16 mouse cellular contexts compared by ENCODE assay signal in the genomic region with DNA sequence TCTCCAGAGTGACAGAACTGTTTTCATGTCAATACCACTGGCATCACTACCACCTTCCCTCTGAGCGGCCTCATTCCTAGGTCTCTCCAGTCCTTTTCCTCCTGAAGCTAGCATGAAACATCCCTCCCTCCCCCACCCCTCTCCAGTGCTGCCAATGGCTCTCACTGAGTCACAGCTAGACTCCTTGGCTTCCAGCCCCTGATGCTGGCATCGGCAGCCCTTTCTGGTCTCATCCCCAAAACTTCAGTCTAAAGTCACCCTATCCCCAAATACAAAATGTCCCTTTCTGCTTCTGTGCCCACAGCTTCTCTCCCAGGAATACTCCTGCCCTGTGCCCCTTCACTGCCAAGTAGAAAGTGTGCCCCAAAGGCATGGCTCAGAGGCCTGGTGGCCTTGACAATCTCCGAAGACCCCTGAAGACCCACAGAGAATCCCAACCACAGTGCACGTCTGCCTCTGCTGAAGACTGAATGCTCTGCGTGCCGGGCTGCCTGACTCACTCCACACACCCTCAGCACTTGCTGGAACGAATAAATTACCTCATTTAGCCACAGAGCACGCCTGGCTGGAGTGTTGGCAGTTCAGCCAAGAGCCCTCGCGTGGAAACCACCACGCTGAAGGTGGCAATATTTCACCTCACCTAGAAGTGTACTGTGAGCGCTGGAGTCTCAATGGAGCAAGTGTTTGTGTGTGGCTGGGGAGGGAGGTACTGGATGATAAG. TPM values are rescaled to one million over a fixed set of nuclear protein-coding genes. Genes with fewer than 3 reads are reported as not detected.
DNase-seq lines count a peak whose midpoint lies in the region; ATAC-seq lines count a peak whose summit lies in the region.
"Had no signal": no experiment of that assay in that cellular context is flagged by ENCODE, and none has a peak within 500 bp of the region (broad histone marks: within the 10 kb centered on the region; RNA-seq: fewer than 3 reads in every experiment).

No protein-coding gene starts in this region.

- H3K4me3 ChIP-seq in forebrain, embryonic 12.5 days (replicated peaks) = no peak overlapping the region
- no peak overlapping the region for H3K4me3 ChIP-seq in forebrain, embryonic 11.5 days (ENCODE audit: low read depth, low read length)
- H3K4me3 ChIP-seq in neural tube, embryonic 12.5 days = no peak overlapping the region
- H3K4me3 ChIP-seq in forebrain, embryonic 15.5 days = no peak overlapping the region
- H3K4me3 ChIP-seq in neural tube, embryonic 15.5 days (replicated peaks) = no peak overlapping the region
- H3K4me3 ChIP-seq: erythroblast, embryonic 14.5 days; heart, adult 2 months; liver, embryonic 15.5 days; midbrain, embryonic 12.5 days had no signal

- no peak for ATAC-seq in forebrain, embryonic 12.5 days (ENCODE audit: low FRiP score)
- ATAC-seq in forebrain, embryonic 11.5 days (replicated peaks; ENCODE audit: low FRiP score) = no peak
- no peak for ATAC-seq in neural tube, embryonic 12.5 days (ENCODE audit: low FRiP score, low read depth)
- no peak for ATAC-seq in forebrain, embryonic 15.5 days (replicated peaks)
- ATAC-seq in neural tube, embryonic 15.5 days (ENCODE audit: low FRiP score) = no peak
- ATAC-seq in activated CD4-positive, CD25-positive, alpha-beta regulatory T cell, adult 4 months = no peak
- ATAC-seq: CD4-positive, CD25-positive, alpha-beta regulatory T cell, adult 4 months; inflammation-experienced regulatory T-cells, adult 6 months had no signal

- DNase-seq in forebrain, embryonic 11.5 days (ENCODE audit: low spot score) = no peak
- DNase-seq in neural tube, embryonic 10.5 days (ENCODE audit: extremely low spot score, low spot score) = no peak
- DNase-seq in layer of hippocampus, postnatal 36 days = no peak
- DNase-seq: cerebellum, adult 2 months; heart, adult 2 months; retina, postnatal 1 day had no signal

- H3K27me3 ChIP-seq in forebrain, embryonic 12.5 days = no peaks in the 10 kb centered on the region
- no peaks in the 10 kb centered on the region for H3K27me3 ChIP-seq in forebrain, embryonic 11.5 days (ENCODE audit: control insufficient read depth, insufficient read depth, low read length)
- peaks cover 29% of the 10 kb centered on the region for H3K27me3 ChIP-seq in neural tube, embryonic 12.5 days (replicated peaks)
- no peaks in the 10 kb centered on the region for H3K27me3 ChIP-seq in forebrain, embryonic 15.5 days
- H3K27me3 ChIP-seq in neural tube, embryonic 15.5 days (replicated peaks) = 0 out of 2 replicates have a peak, but pooled peaks cover 4% of the 10 kb centered on the region
- H3K27me3 ChIP-seq: liver, embryonic 15.5 days had no signal

- 50% methylated on average over 12 of the region's 12 CpGs for WGBS in forebrain, embryonic 12.5 days
- WGBS in forebrain, embryonic 11.5 days = 67% methylated on average over 12 of the region's 12 CpGs
- WGBS in neural tube, embryonic 12.5 days = 52% methylated on average over 12 of the region's 12 CpGs
- WGBS in forebrain, embryonic 15.5 days = 30% methylated on average over 12 of the region's 12 CpGs
- 29% methylated on average over 12 of the region's 12 CpGs for WGBS in neural tube, embryonic 15.5 days

- H3K9me3 ChIP-seq in forebrain, embryonic 12.5 days = no peaks in the 10 kb centered on the region
- no peaks in the 10 kb centered on the region for H3K9me3 ChIP-seq in forebrain, embryonic 11.5 days (ENCODE audit: control insufficient read depth, low read length)
- no peaks in the 10 kb centered on the region for H3K9me3 ChIP-seq in neural tube, embryonic 12.5 days
- no peaks in the 10 kb centered on the region for H3K9me3 ChIP-seq in forebrain, embryonic 15.5 days
- no peaks in the 10 kb centered on the region for H3K9me3 ChIP-seq in neural tube, embryonic 15.5 days (replicated peaks)
- H3K9me3 ChIP-seq: liver, embryonic 15.5 days; midbrain, embryonic 12.5 days had no signal

- H3K36me3 ChIP-seq in forebrain, embryonic 12.5 days (replicated peaks) = no peaks in the 10 kb centered on the region
- H3K36me3 ChIP-seq in forebrain, embryonic 11.5 days (ENCODE audit: control insufficient read depth, insufficient read depth, low read length) = no peaks in the 10 kb centered on the region
- H3K36me3 ChIP-seq in neural tube, embryonic 12.5 days = no peaks in the 10 kb centered on the region
- no peaks in the 10 kb centered on the region for H3K36me3 ChIP-seq in forebrain, embryonic 15.5 days
- H3K36me3 ChIP-seq in neural tube, embryonic 15.5 days = no peaks in the 10 kb centered on the region
- H3K36me3 ChIP-seq: liver, embryonic 15.5 days; midbrain, embryonic 12.5 days had no signal

- H3K4me1 ChIP-seq in forebrain, embryonic 12.5 days = peaks cover 65% of the 10 kb centered on the region
- H3K4me1 ChIP-seq in forebrain, embryonic 11.5 days (replicated peaks; ENCODE audit: control insufficient read depth, insufficient read depth, low read length) = peaks cover 27% of the 10 kb centered on the region
- peaks cover 67% of the 10 kb centered on the region for H3K4me1 ChIP-seq in neural tube, embryonic 12.5 days
- H3K4me1 ChIP-seq in forebrain, embryonic 15.5 days = peaks cover 72% of the 10 kb centered on the region
- peaks cover 92% of the 10 kb centered on the region for H3K4me1 ChIP-seq in neural tube, embryonic 15.5 days
- H3K4me1 ChIP-seq: liver, embryonic 15.5 days had no signal

- H3K4me2 ChIP-seq in forebrain, embryonic 12.5 days = no peak overlapping the region
- H3K4me2 ChIP-seq in forebrain, embryonic 11.5 days (ENCODE audit: low read depth, low read length, severe bottlenecking) = no peak overlapping the region
- 0 out of 2 replicates have a peak overlapping the region, but pooled peaks have one; percentile 5 for H3K4me2 ChIP-seq in neural tube, embryonic 12.5 days (replicated peaks)
- H3K4me2 ChIP-seq in forebrain, embryonic 15.5 days (replicated peaks) = no peak overlapping the region
- H3K4me2 ChIP-seq in neural tube, embryonic 15.5 days = no peak overlapping the region
- H3K4me2 ChIP-seq: liver, embryonic 15.5 days; midbrain, embryonic 12.5 days had no signal

- H3K9ac ChIP-seq in forebrain, embryonic 12.5 days = no peak overlapping the region
- H3K9ac ChIP-seq in forebrain, embryonic 11.5 days (ENCODE audit: low read length) = no peak overlapping the region
- no peak overlapping the region for H3K9ac ChIP-seq in neural tube, embryonic 12.5 days
- H3K9ac ChIP-seq in forebrain, embryonic 15.5 days (replicated peaks) = no peak overlapping the region
- H3K9ac ChIP-seq in neural tube, embryonic 15.5 days (replicated peaks) = no peak overlapping the region
- H3K9ac ChIP-seq: liver, embryonic 15.5 days; midbrain, embryonic 12.5 days had no signal

- H3K27ac ChIP-seq in forebrain, embryonic 12.5 days = peak overlapping the region; percentile 76
- no peak overlapping the region for H3K27ac ChIP-seq in forebrain, embryonic 11.5 days (ENCODE audit: low read depth, low read length)
- no peak overlapping the region for H3K27ac ChIP-seq in neural tube, embryonic 12.5 days
- peak overlapping the region; percentile 66 for H3K27ac ChIP-seq in forebrain, embryonic 15.5 days (replicated peaks)
- H3K27ac ChIP-seq in neural tube, embryonic 15.5 days (replicated peaks) = peak overlapping the region; percentile 60
- H3K27ac ChIP-seq: heart, adult 2 months; liver, embryonic 15.5 days had no signal

RNA-seq across cellular contexts. Expression of gene Tcf20, which starts 47.0 kb away (rescaled TPM):
- 14.7 and 14.9 TPM in 2 replicates for polyA plus RNA-seq in forebrain, embryonic 12.5 days (2016; fragmentation: Nextera tagmentation; extraction: Ambion mirVana)
- polyA plus RNA-seq in forebrain, embryonic 11.5 days (2014; fragmentation: Nextera tagmentation; extraction: Ambion mirVana) = 12.1 and 12.6 TPM in 2 replicates
- 9.8 and 11.8 TPM in 2 replicates for polyA plus RNA-seq in neural tube, embryonic 12.5 days (2016; fragmentation: Nextera tagmentation; extraction: Ambion mirVana)
- polyA plus RNA-seq in forebrain, embryonic 15.5 days (2015; fragmentation: Nextera tagmentation; extraction: Ambion mirVana) = 18.2 and 18.7 TPM in 2 replicates
- 11.2 and 11.5 TPM in 2 replicates for polyA plus RNA-seq in neural tube, embryonic 15.5 days (2015; fragmentation: Nextera tagmentation; extraction: Ambion mirVana)
- 100 to 1,000 TPM; 212 to 230 TPM for total RNA-seq in layer of hippocampus, postnatal 36 days (2021)
- 10 to 100 TPM; 12.2 to 16.0 TPM for polyA plus RNA-seq in activated CD4-positive, CD25-positive, alpha-beta regulatory T cell, adult 4 months (2017; shearing (Covaris generic))

Comparison
In these comparisons a context has a peak if more than half of its experiments do, and no peak if none do; other contexts are left out.
1. H3K27ac ChIP-seq: peak in forebrain, embryonic 12.5 days (single experiment), forebrain, embryonic 15.5 days (single experiment) and neural tube, embryonic 15.5 days (single experiment); none in forebrain, embryonic 11.5 days (single experiment) and neural tube, embryonic 12.5 days (single experiment).